Mouse (Mus musculus) cerebellum, adult 11 months (tissue): Measurements from ENCODE around the gene Rgs3.

ENCODE experiments used
- DNase-seq: peaks from one replicate; pipeline ENCODE4 v3.0.0; 2022

The Rgs3 gene

DNA sequence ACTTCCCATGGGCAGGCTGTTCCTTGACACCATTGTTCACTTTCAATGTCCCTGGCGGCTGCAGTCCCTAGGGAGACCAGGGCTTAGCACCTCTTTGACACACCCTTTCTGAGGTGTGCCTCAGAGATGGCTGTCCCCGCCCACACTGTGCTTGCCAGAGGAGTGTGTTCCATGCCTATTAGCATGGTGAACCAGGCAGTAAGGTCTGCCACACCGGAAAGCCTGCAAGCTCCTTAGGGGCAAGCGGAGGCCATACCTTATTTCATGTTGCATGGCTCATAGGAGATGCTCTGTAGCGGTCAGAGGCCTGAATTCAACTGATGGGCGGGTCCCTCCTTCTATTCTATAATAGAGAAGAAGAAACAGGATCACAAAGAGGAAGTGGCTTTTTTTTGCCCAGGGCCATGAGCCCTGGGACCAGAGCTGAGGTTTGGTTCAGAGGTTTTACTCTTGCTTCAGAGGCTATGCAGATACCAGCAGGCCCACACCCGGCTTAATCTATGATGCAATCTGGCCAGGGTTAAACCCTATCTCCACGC lies 101.7 kb downstream of the Rgs3 start:
- DNase-seq: no peak

DNA sequence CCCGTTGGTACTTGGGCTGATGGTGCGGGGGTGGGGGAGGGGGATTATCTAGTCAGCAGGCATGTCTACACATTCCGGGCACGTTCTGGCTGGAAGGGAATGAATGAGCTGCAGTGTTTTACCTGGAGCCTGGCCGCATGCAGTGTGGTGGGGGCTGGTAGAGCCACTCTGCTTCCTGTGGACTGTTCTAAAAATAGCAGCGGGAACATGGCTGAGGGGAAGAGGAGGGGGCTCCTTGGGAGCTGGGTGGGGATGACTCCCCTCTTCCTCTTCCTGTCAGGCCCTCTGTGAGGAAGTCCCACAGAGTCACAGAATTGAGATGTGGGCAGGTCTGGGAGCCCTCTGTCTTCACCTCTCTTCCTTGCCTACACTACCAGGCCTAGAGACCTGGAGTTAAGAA lies 103.7 kb downstream of the Rgs3 start:
- no peak for DNase-seq

DNA sequence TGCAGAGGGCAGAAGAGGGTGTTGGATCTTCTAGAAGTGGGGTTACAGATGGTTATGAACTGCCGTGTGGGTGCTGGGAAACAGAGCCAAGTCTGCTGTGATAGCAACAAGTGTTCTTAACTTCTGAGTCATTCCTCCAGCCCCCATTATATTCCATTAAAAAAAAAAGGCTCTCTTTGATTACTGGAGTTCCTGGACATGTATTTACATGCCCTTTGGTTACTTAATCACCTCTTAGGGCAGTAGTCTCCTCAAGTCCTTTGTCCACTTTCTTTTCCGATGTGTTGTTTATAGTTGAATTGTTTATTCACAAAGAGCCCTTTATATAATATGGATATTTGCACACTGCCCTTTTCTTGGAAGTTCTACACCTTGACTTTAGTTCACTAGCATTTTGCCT lies 106.2 kb downstream of the Rgs3 start:
- no peak for DNase-seq

DNA sequence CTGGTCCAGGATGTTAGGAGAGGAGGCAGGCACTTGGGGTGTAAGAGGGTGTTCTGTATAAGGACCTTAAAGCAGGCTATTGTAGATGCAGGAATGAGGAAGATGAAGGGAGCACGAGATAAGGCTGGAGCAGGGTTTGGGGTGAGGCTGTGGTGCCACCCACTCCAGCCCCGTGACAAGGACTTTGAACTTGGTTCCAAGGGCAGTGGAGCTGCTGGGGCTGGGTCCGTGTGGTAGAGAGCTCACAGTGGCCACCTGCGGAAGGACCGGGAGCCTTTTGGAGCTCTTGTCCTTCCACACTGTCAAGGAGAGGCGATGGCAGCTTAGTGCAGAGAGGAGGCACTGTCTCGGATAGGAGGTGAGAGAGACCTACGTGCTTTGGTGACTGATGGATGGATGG lies 109.0 kb downstream of the Rgs3 start:
- no peak for DNase-seq

DNA sequence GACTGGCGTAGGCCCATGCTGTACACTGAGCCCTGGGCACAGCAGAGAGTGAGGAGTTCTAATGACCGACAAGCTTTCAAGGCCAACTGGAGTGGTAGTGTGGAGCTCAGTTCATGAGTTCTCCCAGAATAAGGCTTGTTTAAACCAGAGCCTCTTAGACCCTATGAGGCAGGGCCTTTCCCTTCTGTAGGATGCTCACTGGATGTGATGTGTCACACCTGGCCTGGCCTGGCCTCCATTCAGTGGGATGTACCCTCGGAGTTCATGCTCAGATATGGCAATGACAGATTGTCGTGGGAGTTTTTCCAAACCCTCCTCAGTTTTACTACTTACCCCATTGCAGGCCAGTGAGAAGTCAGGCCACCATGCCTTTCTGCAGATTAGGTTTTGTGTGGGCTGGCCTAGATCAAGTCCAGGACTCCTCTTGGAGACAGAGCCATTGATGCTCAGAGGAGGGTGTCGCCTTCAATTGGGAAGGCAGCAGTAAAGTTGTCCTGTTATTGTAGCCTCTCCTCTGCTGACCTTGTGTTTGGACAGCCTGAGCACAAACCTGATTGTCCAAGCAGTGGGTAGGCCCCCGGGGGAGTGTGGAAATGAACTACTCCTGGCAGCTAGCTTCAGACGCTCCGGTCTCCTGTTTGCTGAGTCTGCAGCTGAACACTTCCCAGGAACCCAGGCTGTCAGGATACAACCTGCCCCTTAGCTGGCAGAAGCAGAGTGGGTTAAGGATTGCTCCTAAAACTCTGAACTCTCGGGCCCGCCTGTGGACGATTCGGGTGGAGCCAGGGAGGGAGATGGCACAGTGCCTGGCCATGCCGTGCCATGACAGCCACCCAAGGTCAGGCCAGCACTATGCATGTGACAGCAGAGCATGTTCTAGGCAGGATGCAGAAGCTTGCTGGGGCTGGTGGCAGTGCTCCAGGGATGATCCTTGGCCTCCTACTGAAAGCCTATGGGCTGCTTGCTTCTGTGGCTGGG lies 109.7 kb downstream of the Rgs3 start:
- peak; percentile 72 for DNase-seq

DNA sequence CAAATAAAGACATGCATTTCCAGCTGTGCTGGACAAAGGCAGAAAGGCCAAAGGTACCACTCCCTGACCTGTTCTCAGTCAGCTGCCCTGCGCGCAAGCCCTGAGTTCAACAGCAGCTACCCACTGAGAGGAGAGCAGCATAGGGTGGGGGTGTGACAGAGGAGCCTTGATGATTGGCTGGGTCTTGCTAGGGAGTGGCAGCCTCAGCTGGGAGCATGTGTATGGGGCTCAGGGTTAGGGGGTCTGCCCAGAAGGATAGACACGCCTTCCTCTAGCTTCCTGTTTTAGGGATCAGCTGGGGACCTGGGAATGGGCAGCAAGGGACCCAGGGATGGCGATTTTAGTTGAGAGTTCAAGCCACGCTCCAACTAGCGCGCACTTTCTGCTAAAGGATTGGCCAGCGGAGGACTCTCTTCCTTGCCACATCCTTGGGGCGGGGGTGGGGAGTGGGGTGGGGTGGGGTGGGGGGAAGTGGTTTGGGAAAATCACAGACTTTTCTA lies 113.9 kb downstream of the Rgs3 start:
- no peak for DNase-seq

DNA sequence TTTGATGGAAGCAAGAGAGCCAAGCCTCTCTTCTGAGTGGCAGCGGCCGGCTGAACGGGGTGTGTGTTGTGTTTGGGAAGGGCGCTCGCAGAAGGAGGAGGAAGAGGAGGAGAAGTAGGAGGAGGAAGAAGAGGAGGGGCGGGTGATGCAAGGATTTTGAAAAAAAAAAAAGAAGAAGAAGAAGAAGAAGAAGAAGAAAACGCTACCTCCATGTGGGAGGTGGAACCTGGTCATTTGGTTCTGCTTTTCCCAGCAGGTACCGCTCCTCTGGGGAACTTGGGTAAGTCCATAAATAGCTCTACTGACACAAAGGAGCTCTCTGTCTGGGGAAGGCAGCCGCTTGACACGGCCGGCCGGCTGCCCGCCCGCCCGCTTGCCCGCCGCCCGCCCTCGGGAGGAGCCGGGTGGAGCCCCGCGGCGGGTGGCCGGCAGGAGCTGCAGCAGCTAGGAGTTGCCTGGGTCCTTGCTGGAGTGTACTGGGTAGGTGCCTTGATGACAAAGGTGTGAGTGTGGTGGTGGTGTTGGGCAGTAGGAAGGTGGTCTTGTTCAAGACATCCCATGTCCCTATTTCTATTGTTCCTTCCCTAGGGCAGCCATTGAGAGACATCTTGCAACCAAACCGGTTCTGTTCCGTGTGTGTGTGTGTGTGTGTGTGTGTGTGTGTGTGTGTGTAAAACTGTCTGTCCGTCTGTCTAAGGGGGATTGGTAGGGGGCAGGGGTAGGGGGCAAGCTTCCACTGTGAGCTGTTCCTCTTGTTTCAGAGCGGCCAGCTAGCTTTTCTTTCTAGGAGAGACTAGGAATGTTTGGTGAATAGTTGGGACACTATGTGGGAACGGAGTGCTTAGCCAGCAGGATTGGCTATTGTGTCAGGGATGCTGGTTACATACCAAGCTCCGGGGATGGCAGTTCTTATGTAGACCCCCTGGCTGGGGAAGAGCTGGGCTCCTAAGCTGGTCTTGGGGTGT lies 114.7 kb downstream of the Rgs3 start:
- DNase-seq: peak; percentile 57

DNA sequence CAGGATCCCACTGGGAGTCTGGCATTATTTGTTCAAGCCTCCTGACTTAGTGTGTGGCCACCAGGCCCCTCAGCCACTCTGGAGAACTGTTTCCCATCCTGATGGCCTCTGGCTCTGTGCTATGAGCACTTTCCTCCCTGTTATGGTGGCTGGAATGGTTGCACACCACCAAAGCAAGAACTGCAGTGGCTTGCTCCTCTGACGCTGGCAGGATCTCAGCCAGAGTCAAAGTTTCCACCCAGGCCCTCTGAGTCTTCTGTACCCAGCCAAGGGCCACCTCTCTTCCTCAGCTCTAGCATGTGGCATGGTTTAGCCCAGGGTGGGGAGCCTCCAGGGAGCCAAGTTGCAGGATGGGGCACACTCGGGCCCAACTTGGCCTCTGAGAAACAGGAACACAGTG lies 115.7 kb downstream of the Rgs3 start:
- no peak for DNase-seq

DNA sequence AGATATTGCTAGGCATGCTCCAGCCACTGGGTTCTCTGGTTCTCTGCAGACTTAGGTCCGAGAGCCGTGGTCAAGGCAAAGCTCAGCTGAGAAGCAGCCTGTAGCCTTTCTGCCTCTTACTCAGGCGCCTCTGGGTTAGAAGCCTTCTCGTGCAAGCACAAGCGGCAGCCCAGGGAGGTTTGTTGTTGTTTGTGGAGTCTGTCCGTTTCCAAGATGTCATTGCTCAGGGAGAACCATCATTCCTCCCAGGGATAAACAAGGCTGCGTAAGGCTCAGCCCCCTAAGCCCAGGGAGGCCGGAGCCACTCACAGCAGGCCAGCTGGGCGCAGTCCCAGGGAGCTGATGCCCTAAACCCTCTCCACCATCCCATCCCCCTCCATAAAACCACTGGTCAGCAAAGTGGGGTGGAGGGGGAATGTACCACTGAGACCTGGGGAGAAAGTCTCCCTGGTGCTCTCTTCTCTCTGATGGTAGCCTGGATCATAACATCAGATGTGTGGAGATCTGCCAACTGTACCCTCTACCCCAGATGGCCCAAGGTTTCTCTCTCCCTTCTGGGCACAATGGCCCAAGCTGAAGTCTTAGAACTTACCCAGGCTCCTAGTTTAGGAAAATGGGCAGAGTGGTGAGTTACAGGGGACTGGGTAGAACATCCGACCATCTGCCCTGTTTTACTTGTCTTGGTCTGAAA lies 117.5 kb downstream of the Rgs3 start:
- DNase-seq: no peak

DNA sequence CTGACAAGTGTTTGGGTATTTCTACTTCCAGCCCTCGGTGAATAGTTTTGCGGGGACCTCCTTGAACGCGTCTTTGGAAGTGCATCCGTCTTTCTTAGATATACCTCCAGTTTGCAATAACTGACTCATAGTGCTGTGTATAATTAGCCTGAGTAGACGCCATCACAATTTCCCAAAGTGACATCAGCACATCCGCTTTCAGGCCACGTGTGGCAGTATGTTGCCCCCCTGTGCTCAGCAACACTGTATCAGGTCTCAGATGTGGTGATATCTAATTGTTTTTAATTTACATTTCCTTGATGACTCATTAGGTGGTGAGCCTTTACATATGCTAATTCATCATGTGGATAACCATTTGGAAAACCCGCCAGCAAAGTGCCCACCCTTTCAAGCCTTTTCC lies 119.5 kb downstream of the Rgs3 start:
- DNase-seq: no peak

DNA sequence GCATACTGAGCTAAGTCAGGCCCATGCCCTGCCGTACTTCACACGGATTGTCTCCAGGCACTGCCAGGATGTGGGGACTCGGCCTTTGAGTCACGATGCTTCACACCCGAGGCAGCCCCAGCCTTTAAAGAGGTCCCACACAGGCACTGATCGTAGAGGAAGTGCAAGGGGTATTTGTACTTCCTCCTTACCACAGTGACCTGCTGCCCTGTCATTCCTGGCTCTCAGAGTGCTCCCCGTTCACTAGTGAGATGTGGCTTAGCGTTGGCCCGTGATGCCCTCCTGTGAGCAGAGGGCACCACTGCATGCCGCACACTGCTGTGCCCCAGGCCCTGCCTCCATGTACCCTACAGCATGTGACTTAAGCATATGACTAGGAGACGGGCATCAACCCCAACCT lies 121.8 kb downstream of the Rgs3 start:
- DNase-seq: no peak

DNA sequence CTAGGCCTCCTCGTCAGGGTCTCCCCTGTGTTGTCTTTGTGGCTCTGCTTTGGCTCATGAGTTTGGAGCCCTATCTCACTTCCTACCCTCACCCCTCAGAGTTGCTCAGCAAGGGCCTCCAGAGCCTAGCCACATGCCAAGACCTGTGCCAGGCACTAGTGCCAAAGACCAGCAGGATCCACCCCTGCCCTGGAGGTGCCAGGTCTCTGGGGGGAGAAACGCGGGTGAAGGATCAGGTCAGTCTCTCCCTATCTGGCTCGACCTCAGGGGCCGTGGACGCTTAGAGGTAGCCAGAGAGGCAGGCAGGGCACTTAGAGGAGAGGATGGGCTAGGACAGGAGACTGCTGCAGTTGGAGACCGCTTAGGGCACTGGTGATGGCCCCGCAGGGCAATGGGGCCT lies 122.7 kb downstream of the Rgs3 start:
- no peak for DNase-seq

DNA sequence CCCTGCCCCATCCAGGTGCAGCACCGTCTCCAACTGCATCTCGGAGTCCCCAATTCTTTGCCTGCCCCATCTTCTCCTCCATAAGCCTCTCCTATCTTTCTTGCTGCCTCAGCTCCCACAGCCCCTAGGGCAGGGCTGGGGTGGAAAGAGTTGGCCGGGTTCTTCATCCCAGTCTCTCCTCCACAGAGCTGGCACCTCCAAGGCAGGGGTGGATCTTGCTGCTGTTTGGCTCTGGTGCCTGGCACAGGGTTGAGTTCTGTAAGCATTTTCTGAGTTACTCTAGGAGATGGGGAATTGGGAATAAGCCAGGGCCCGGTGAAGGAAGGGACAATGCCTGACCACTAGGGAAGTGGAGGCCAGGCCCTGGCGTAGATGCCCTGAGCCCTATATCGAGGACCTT lies 123.5 kb downstream of the Rgs3 start:
- DNase-seq: no peak

DNA sequence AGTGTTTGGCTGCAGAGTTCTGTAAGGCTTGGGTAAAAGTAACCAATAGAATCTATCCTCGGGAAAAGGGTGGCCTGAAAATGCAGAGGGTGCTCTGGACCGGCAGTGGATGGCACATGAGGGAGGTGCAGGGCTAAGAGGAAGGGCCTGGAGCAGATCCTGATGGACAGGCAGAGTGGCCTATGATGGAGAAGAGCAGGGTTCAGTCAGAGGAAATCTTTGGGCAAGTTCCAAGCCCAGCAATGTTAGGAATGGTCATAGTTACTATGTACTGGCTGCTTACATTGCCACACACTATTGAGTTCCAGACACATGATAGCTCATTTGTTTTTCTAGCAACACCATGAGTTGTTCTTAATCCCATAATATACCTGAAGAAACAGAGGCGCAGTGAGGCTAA lies 124.7 kb downstream of the Rgs3 start:
- DNase-seq: no peak

DNA sequence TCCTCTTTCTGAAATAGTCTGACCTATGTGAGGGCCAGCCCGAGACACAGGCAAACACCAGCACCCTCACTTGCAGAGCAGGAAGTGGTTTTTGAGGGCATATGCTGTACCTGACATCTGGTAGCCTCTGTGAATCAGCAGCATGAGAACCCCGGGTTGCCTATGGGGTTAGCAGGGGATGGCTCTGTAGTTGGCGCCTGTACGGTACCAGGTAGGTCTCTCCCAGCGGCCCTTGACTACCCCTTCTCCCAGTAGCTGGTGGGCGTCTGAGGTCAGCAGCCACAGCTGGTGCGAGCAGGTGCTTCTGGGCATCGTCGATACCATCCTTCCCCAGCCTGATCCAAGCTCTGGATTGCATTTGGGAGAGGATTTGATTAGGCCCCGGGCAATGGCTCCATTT lies 125.6 kb downstream of the Rgs3 start:
- DNase-seq: no peak

DNA sequence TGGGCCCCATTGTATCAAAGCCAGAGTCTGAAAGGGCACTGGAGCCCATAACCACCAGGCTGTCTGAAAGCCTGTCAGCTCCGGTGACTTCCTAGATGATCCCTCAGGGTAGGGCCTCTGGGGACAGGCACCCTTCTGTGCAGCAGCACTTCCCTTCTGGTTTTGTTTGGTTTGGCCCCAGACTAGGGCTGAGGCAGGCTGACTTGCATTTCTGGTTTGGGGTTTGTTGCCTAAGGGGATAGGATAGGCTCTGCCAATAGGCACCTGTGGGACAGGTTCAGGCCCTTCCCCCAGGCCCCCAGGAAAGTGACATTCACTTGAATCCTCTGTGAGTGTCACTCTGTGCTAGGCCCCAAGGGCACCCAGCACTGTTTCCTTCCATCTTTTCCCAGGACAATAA lies 127.1 kb downstream of the Rgs3 start:
- DNase-seq: no peak

DNA sequence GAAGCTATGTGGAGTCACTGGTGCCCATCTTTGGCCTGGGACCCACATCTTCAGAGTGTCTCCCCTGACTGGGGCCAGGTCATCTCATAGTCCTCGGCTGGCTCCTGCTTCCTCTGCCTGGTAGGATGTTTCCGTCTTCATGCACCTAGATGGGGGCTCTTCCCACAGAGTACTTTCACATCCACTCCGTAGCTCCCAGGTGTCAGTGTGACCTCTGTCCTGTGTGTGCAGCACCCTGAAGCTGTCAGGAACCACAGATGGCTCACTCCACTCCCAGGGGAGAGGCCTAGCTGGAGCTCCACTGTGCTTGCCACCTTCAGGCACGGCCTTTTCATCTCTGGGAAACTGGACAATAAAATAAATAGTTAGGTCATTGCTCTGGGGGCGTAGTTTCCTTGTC lies 128.5 kb downstream of the Rgs3 start:
- DNase-seq: no peak

DNA sequence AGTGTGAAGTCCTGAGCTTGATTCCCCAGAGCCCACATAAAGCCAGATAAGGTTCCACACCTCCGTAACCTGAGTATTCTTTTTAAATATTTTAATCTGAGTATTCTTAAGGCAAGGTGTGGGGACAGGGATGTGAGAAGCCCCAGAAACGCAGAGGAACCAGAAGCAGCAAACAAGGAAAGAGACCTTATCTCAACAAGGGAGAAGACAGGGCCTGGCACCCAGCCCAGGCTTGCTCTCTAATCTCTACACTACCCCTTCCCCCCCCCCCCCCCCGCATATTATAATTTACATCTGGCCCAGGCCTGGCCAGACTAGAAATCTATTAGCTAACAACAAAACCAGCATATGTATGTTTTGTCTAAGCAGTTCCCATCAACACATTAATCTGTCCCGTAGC lies 131.3 kb downstream of the Rgs3 start:
- no peak for DNase-seq

DNA sequence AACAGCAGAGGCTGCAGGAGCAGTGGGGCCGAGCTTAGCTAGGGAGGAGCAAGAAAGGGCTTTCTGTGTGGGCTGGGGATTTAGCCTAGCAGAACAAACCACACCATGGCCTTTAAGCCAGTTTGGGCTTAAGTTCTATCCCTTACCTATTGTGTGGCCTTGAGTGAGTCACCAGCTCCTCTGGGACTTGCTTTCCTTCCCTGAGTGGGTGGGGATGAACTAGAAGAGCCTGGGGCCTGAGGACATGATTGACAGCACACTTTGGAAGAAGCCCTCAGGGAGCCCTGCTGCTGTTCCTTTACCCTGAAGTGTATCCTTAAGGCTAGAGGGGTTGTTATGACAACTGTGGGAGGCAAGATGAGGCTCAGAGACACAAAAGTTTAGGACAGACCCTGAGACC lies 132.0 kb downstream of the Rgs3 start:
- no peak for DNase-seq

DNA sequence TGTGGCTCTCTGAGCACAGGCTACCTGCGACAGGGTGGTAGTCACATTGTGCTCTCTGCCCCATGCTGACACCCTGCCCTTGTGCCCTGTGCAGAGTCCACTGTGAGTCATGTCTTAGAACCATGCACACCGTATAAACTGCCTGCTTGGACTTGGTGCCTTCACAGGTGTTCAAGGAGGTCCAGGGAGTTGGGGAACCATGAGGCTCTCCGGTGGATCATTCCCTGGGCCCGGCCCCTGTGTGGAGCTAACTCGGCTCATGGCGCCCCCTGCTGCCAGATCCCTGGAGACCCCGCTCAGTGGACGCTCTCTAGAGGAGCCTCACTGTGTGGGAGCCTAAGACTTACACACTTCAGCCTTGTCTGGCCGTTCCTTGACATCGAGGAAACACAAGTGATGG lies 134.2 kb downstream of the Rgs3 start:
- DNase-seq: no peak

DNA sequence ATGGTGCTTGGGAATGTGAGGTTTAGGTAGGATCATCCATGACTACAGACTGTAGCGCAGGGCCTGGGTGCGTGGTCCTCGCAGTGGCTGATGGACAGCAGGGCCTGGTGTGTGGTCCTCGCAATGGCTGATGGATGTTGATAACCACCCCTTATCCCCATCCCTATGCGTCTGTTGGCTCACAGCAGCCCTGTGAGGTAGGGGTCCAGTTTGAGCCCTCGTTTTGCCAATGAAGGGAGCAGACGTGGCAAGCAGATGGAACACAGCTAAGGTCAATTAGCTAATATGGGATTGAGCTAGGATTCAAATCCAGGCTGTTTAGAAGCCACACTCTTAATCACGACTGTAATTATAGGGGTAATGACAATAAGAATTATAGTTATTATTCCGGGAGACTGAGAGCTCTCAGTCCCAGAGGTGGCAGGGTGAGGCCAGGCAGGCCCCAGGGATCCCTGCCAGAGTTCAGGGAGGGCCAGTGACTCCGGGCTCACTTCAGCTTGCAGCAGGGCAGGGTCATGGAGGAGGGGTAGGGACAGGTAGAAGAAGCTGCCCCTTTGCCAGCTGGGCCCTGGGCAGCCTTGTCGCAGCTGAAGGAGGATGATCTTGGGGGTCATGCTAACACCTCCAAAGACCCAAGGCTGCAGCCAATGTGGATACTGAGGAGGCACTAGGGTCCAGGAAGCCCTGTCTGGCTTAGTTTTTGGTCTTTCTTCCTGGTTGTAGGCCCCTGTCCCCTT lies 135.2 kb downstream of the Rgs3 start:
- DNase-seq: no peak

DNA sequence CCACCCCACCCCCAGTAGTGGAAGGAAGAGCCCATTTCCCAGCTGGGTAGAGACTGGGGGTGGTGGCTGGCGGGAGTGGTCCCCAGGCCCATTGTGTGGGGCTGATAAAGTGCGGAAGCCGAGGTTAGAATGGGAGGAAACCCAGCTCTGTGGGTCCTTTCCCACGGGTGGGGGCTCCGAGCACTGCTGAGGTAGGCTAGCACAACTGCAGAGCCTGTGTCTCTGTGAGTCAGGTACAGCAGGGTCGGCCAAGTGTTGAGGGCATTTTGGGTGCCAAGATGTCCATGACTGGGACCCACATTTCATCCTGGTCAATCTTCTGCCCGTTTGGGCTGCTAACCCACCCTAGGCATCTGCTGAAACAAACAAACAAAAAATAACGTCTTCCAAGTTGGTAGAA lies 135.9 kb downstream of the Rgs3 start:
- no peak for DNase-seq
